Mouse (Mus musculus): ENCODE data around the gene Cdon. TPM values are rescaled to one million over a fixed set of nuclear protein-coding genes. Genes with fewer than 3 reads are reported as not detected.

Gene Cdon
- total and polyA plus RNA-seq, 3 experiments: 6.0 to 10.2 (median 9.7) TPM

DNA sequence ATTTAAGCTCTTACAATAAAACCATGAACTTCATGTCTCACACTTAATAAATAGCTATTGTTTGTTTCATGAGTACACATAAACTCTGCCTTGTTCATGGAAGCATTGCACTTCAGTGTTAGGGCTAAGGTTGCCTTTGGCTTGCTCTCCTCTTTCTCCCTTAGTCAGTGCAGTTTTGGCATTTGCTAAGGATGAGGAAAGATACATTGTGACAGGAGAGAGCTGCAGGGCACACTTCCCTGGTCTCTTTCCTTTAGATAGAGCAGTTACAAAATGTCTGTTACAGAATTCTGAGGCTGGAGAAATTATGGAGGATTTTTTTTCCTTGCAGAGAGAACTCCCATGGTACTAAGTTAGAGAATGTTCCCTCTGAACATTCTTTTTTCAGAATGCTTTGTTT is 18.8 kb downstream of the Cdon start:
- Histone ChIP-seq H3K79me2 (replicated peaks; ENCODE audit: control insufficient read depth, insufficient read depth, low read length) (no peaks in the 10 kb centered on the region), H3K27ac (no peak overlapping the region), H3K9ac (ENCODE audit: low read depth, low read length) (no peak overlapping the region), H3K4me1 (ENCODE audit: control insufficient read depth, insufficient read depth, low read length) (no peaks in the 10 kb centered on the region), H3K36me3 (ENCODE audit: control insufficient read depth, insufficient read depth, low read length) (no peaks in the 10 kb centered on the region), H3K27me3 (ENCODE audit: control insufficient read depth, insufficient read depth, low read length) (no peaks in the 10 kb centered on the region), H3K4me3 (no peak overlapping the region)
- intact Hi-C loops (cut with DNase I): no loop called here
- no peak for TF ChIP-seq CTCF (IDR thresholded peaks at IDR 0.05)
- TF ChIP-seq POLR2A (IDR thresholded peaks at IDR 0.05; ENCODE audit: insufficient read depth, low read depth, low read length): no peak
- TF ChIP-seq EP300 (IDR thresholded peaks at IDR 0.05; ENCODE audit: insufficient read depth, low read depth, low read length): no peak
- no peak for DNase-seq

DNA sequence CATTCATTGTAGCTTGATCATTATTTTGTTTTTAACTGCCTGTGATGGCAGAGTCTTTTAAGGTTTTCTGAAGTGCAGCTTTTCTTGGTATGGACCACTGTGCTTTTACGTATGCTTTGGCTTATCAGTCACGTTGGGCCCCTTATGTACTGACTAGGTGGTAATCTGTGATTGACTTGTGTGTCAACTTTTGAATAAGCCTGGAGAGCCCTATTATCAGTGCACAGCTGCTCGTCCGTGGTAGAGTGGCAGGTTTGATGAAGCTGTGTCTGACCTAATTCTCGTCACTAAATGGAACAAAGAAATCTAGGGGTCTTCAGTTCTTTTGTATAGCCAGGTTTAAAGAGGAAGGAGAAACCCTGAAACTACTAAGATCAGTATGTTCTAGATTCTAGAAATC is 21.5 kb downstream of the Cdon start:
- WGBS: 68% methylated on average over 5 of the region's 5 CpGs

DNA sequence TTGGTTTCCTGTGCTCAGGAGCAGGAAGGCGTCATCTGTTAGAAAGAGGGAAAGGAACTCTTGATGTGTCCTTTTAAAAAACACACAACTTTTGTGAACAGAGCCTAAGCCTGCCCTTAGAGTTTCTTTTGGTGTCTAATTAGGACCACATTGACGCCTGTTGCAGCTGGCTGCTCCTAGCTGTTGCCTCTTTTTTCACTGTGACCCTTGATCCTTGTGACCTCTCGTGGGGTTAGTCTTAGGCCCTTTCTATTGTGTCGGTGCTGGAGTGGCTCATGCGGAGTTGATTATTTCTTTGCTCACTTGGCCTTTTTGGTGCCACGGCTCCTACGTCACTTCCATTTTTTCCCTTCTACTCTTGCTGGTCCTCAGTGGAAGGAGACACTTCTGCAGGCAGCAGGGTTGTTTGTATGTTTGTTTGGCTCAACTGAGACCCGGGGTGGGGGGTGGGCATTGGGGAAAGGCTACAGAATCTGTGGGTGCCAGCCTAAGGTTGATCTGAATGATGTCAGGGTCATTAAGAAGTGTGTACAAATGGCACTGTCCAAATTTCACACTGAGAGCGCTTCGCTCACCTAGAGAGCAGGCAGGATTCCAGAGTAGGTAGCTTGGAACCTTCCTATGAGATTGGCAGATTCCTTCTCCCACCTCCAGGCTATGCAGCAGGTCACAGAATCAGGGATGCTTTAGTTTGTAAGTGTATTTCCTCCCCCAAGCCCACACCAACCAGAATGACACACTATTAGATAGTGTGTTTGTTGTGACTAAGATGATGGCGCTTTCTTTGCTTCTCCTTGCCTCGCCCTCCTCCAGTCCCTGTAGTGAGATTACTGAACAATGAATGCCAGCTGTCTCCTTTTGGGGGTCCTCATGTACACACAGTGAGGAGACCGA is 22.9 kb downstream of the Cdon start:
- intact Hi-C loops (cut with DNase I): no loop called here
- Histone ChIP-seq H3K4me3 (no peak overlapping the region), H3K9ac (ENCODE audit: low read depth, low read length) (no peak overlapping the region), H3K79me2 (replicated peaks; ENCODE audit: control insufficient read depth, insufficient read depth, low read length) (no peaks in the 10 kb centered on the region), H3K4me1 (ENCODE audit: control insufficient read depth, insufficient read depth, low read length) (no peaks in the 10 kb centered on the region), H3K27ac (no peak overlapping the region), H3K27me3 (ENCODE audit: control insufficient read depth, insufficient read depth, low read length) (no peaks in the 10 kb centered on the region), H3K36me3 (ENCODE audit: control insufficient read depth, insufficient read depth, low read length) (no peaks in the 10 kb centered on the region)
- no peak for DNase-seq
- TF ChIP-seq POLR2A (IDR thresholded peaks at IDR 0.05; ENCODE audit: insufficient read depth, low read depth, low read length) (no peak), EP300 (IDR thresholded peaks at IDR 0.05; ENCODE audit: insufficient read depth, low read depth, low read length) (no peak), CTCF (IDR thresholded peaks at IDR 0.05) (no peak)
- WGBS: 79% methylated on average over 13 of the region's 13 CpGs

More for the DNA sequence above, 21.5 kb downstream of the Cdon start:
- intact Hi-C loops (cut with DNase I): no loop called here
- no peaks in the 10 kb centered on the region for H3K27me3 ChIP-seq (ENCODE audit: control insufficient read depth, insufficient read depth, low read length)
- H3K27ac ChIP-seq: no peak overlapping the region
- no peaks in the 10 kb centered on the region for H3K36me3 ChIP-seq (ENCODE audit: control insufficient read depth, insufficient read depth, low read length)
- TF ChIP-seq CTCF (IDR thresholded peaks at IDR 0.05) (no peak), POLR2A (IDR thresholded peaks at IDR 0.05; ENCODE audit: insufficient read depth, low read depth, low read length) (no peak), EP300 (IDR thresholded peaks at IDR 0.05; ENCODE audit: insufficient read depth, low read depth, low read length) (no peak)
- no peak overlapping the region for H3K9ac ChIP-seq (ENCODE audit: low read depth, low read length)
- H3K4me3 ChIP-seq: no peak overlapping the region
- no peaks in the 10 kb centered on the region for H3K4me1 ChIP-seq (ENCODE audit: control insufficient read depth, insufficient read depth, low read length)
- no peak for DNase-seq
- H3K79me2 ChIP-seq (replicated peaks; ENCODE audit: control insufficient read depth, insufficient read depth, low read length): no peaks in the 10 kb centered on the region

DNA sequence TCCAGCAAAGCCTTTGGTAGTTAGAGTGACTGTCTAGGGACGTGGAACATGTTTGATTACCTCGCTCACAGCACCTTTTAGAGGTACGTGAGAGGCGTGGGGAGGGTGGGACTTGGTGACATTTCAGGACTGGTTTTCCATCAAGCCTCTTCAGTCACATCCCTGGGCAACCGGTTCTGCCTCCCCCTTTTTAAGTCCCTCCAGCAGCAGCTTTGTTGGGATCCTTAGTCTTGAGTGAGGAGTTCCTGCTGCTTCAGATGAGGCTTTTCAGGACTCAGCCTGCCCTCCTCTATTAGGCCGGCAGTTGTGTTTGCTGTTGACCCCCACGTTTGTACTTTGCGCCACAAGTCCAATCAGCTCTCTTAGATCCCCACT is 23.6 kb downstream of the Cdon start:
- no peak for TF ChIP-seq CTCF (IDR thresholded peaks at IDR 0.05)
- no peak for TF ChIP-seq POLR2A (IDR thresholded peaks at IDR 0.05; ENCODE audit: insufficient read depth, low read depth, low read length)
- no peak for TF ChIP-seq EP300 (IDR thresholded peaks at IDR 0.05; ENCODE audit: insufficient read depth, low read depth, low read length)
- H3K27me3 ChIP-seq (ENCODE audit: control insufficient read depth, insufficient read depth, low read length): no peaks in the 10 kb centered on the region
- H3K9ac ChIP-seq (ENCODE audit: low read depth, low read length): no peak overlapping the region
- no peaks in the 10 kb centered on the region for H3K79me2 ChIP-seq (replicated peaks; ENCODE audit: control insufficient read depth, insufficient read depth, low read length)
- no peaks in the 10 kb centered on the region for H3K4me1 ChIP-seq (ENCODE audit: control insufficient read depth, insufficient read depth, low read length)
- no peak overlapping the region for H3K27ac ChIP-seq
- intact Hi-C loops (cut with DNase I): no loop called here
- no peaks in the 10 kb centered on the region for H3K36me3 ChIP-seq (ENCODE audit: control insufficient read depth, insufficient read depth, low read length)
- WGBS: 73% methylated on average over 8 of the region's 8 CpGs
- H3K4me3 ChIP-seq: no peak overlapping the region
- DNase-seq: no peak

DNA sequence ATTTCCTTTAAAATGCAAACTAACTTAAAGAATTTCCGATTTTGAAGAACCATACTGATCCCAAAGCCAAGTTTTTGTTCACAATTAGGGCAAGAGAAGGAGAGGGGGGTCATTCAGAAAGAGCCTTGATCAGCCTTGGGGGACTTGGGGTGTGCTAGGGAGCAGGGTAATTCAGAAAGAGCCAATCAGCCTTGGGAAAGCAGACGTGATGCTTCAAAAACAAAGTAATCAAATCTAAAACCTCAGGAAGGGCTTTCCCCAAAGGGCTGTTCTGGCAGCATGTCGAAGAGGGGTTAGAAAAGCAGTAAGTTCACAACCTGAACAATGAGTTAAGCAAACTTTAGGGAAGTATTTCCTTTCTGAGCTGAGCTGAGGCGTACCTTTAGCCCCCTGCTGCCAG is 26.0 kb downstream of the Cdon start:
- no peaks in the 10 kb centered on the region for H3K4me1 ChIP-seq (ENCODE audit: control insufficient read depth, insufficient read depth, low read length)
- H3K27me3 ChIP-seq (ENCODE audit: control insufficient read depth, insufficient read depth, low read length): no peaks in the 10 kb centered on the region
- no peak for TF ChIP-seq CTCF (IDR thresholded peaks at IDR 0.05)
- TF ChIP-seq EP300 (IDR thresholded peaks at IDR 0.05; ENCODE audit: insufficient read depth, low read depth, low read length): no peak
- TF ChIP-seq POLR2A (IDR thresholded peaks at IDR 0.05; ENCODE audit: insufficient read depth, low read depth, low read length): no peak
- 55% methylated on average over 4 of the region's 4 CpGs for WGBS
- no peaks in the 10 kb centered on the region for H3K79me2 ChIP-seq (replicated peaks; ENCODE audit: control insufficient read depth, insufficient read depth, low read length)
- DNase-seq: no peak
- H3K9ac ChIP-seq (ENCODE audit: low read depth, low read length): no peak overlapping the region
- intact Hi-C loops (cut with DNase I): no loop called here
- no peaks in the 10 kb centered on the region for H3K36me3 ChIP-seq (ENCODE audit: control insufficient read depth, insufficient read depth, low read length)
- no peak overlapping the region for H3K4me3 ChIP-seq
- H3K27ac ChIP-seq: no peak overlapping the region

DNA sequence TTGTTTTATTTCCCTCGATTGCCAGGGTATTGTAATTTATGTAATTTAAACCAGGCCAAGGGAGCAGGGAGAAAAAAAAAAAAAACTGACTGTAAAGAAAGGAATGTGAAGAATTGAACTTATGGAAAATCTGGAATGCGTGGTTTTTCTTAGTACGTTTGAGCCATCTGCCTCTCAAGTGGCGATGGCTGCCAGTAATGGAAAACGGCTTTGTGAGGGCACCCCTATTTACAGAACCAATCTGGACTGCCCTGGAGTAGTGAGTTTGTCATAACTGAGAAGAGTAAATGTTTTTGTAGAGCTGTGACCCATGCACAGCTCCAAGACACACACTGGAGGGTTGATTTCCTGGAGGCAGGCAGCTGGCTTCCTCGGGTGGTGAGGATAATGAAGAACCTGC is 32.4 kb downstream of the Cdon start:
- H3K36me3 ChIP-seq (ENCODE audit: control insufficient read depth, insufficient read depth, low read length): no peaks in the 10 kb centered on the region
- H3K27ac ChIP-seq: no peak overlapping the region
- H3K4me3 ChIP-seq: no peak overlapping the region
- intact Hi-C loops (cut with DNase I): no loop called here
- TF ChIP-seq EP300 (IDR thresholded peaks at IDR 0.05; ENCODE audit: insufficient read depth, low read depth, low read length) (no peak), CTCF (IDR thresholded peaks at IDR 0.05) (no peak), POLR2A (IDR thresholded peaks at IDR 0.05; ENCODE audit: insufficient read depth, low read depth, low read length) (no peak)
- H3K27me3 ChIP-seq (ENCODE audit: control insufficient read depth, insufficient read depth, low read length): no peaks in the 10 kb centered on the region
- no peaks in the 10 kb centered on the region for H3K79me2 ChIP-seq (replicated peaks; ENCODE audit: control insufficient read depth, insufficient read depth, low read length)
- H3K4me1 ChIP-seq (ENCODE audit: control insufficient read depth, insufficient read depth, low read length): no peaks in the 10 kb centered on the region
- WGBS: 69% methylated on average over 6 of the region's 6 CpGs
- no peak for DNase-seq
- no peak overlapping the region for H3K9ac ChIP-seq (ENCODE audit: low read depth, low read length)
